Mouse (Mus musculus) ES-E14 (cell line): ENCODE measurements around the gene Ddx21. TPM values are rescaled to one million over a fixed set of nuclear protein-coding genes. Genes with fewer than 3 reads are reported as not detected.
"Not testable (repeated sequence)": the region's sequence is repeated elsewhere in the genome, so short reads cannot be mapped to it uniquely, and the experiment has no call there.

ENCODE experiments used
- DNase-seq: peaks from one replicate; pipeline ENCODE4 v3.0.0-alpha.2; 2013; ENCODE audit warnings: low read depth, low spot score
- H3K27ac ChIP-seq: 2 replicates; pipeline ENCODE4 v1.5.1; 2012; ENCODE audit warnings: low read depth, mild to moderate bottlenecking, low read length, moderate library complexity, mixed read lengths; ENCODE audit not compliant: poor library complexity, insufficient read depth, severe bottlenecking
- H3K36me3 ChIP-seq: 2 replicates; pipeline ENCODE4 v1.6.1; 2012; ENCODE audit warnings: mild to moderate bottlenecking, low read length, moderate library complexity, mixed read lengths; ENCODE audit not compliant: control insufficient read depth, poor library complexity, insufficient read depth, severe bottlenecking
- H3K4me1 ChIP-seq, 2 experiments: fragments of 150-350 bp in 1 of 2; sonication (generic) in 1 of 2; 2 replicates each; pipeline ENCODE4 v1.6.1; 2012; ENCODE audit warnings: low read length in 2 of 2, mild to moderate bottlenecking in 1 of 2, mixed read lengths in 1 of 2; ENCODE audit not compliant: control insufficient read depth in 2 of 2, insufficient read depth in 2 of 2, poor library complexity in 1 of 2
- H3K4me3 ChIP-seq, 2 experiments: fragments of 150-350 bp in 1 of 2; sonication (generic) in 1 of 2; 2 replicates each; pipeline ENCODE4 v1.5.1; 2012; ENCODE audit warnings: low read length in 2 of 2, low read depth in 1 of 2, mild to moderate bottlenecking in 1 of 2, mixed read lengths in 1 of 2; ENCODE audit not compliant: insufficient read depth in 1 of 2, poor library complexity in 1 of 2, severe bottlenecking in 1 of 2
- H3K9ac ChIP-seq: 2 replicates; pipeline ENCODE4 v1.6.1; 2012; ENCODE audit warnings: low read depth, mild to moderate bottlenecking, low read length, mixed read lengths; ENCODE audit not compliant: poor library complexity, insufficient read depth, severe bottlenecking
- H3K9me3 ChIP-seq: fragments of 150-350 bp; sonication (generic); 2 replicates; pipeline ENCODE4 v1.6.1; 2012; ENCODE audit warnings: low read depth, mild to moderate bottlenecking, low read length; ENCODE audit not compliant: control insufficient read depth, insufficient read depth
- CHD2 ChIP-seq: IDR thresholded peaks from 2 replicates; pipeline ENCODE4 v1.6.1; 2014; ENCODE audit warnings: mild to moderate bottlenecking, low read depth, low read length, inconsistent platforms
- HCFC1 ChIP-seq: IDR thresholded peaks from 2 replicates; pipeline ENCODE4 v1.6.1; 2012; ENCODE audit warnings: low read length, inconsistent platforms, borderline replicate concordance; ENCODE audit not compliant: insufficient read depth
- MAFK ChIP-seq: IDR thresholded peaks from 2 replicates; pipeline ENCODE4 v1.6.1; 2014; ENCODE audit warnings: mild to moderate bottlenecking, low read depth, low read length, inconsistent platforms; ENCODE audit not compliant: insufficient read depth
- ZC3H11A ChIP-seq: IDR thresholded peaks from 2 replicates; pipeline ENCODE4 v1.6.1; 2012; ENCODE audit warnings: low read depth, mild to moderate bottlenecking, inconsistent platforms, low read length, borderline replicate concordance
- ZNF384 ChIP-seq: IDR thresholded peaks from 2 replicates; pipeline ENCODE4 v1.6.1; 2012; ENCODE audit warnings: low read depth, low read length, inconsistent platforms
- in situ Hi-C, 2 experiments: fragments of 600-800 bp; cut with MboI; formaldehyde crosslinking; loops; one replicate each; pipeline ENCODE4 v1.15.1; 2025; ENCODE audit warnings: low sequenced_read_pairs in 2 of 2, inconsistent platforms in 1 of 2; ENCODE audit not compliant: unreplicated experiment in 2 of 2
- total RNA-seq: library from RNA; depleted of rRNA; stranded (reverse); fragments of 300-350 nt; gene quantifications from 2 replicates; pipeline ENCODE4 v1.2.3, GENCODE M21; 2012

The Ddx21 gene
- total RNA-seq, 1 experiment, result 185 TPM

DNA sequence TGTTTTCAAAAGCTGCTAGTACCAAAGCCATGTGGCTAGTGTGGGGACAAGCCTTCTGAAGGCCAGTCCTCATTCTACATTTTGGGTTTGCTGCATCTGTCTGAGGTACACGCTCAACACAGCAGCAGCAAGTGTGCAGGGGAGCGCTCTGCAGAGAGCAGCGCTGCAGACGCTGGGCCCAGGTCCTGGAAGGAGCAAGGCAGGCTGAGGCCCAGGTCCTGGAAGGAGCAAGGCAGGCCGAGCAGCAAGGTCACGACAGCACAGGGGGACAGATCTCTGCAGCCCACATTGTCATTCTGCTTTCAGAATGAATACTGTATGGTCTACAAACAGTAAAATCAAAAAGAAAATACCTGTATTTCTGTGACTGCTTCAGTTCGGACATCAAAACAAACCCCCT lies 19.4 kb downstream of the Ddx21 start:
- in situ Hi-C loops, result loop anchor here in 1 of 2 experiments (10.0 kb wide), 1 partner anchor 192 kb away; no protein-coding TSS in a partner anchor
- TF ChIP-seq ZNF384, result no peak
- no peak for TF ChIP-seq MAFK
- TF ChIP-seq CHD2, result no peak
- no peak for TF ChIP-seq HCFC1
- TF ChIP-seq ZC3H11A, result no peak
- H3K9ac ChIP-seq, result no peak overlapping the region
- peaks cover 54% of the 10 kb centered on the region for H3K36me3 ChIP-seq
- no peaks in the 10 kb centered on the region for H3K9me3 ChIP-seq
- DNase-seq, result no peak
- H3K27ac ChIP-seq, result no peak overlapping the region; the same call in 1 of the 2 replicates
- no peak overlapping the region for H3K4me3 ChIP-seq
- H3K4me1 ChIP-seq, result no peaks in the 10 kb centered on the region

DNA sequence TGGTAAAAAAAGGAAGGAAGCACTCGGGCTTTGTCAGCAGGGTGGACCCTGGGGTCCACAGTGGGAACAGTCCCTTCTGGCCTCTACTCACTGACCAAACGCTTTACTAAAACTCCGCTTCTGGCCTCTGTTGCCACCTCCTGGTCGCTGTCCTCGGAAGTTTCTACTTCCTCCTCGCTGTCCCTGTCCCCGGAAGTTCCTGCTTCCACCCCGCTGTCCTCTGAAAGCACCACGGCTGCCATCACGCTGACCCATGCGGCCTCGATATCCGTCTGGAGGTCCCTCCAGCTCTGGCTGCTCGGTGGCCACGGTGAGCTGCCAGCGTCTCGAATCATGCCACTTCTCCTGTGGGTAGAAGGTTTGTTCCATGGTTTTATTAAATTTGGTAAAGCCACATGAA lies 19.8 kb downstream of the Ddx21 start:
- Histone ChIP-seq H3K27ac (no peak overlapping the region), H3K9ac (no peak overlapping the region), H3K9me3 (no peaks in the 10 kb centered on the region), H3K4me3 (no peak overlapping the region), H3K4me1 (no peaks in the 10 kb centered on the region), H3K36me3 (peaks cover 51% of the 10 kb centered on the region)
- TF ChIP-seq ZC3H11A (no peak), MAFK (no peak), CHD2 (no peak), ZNF384 (no peak), HCFC1 (no peak)
- in situ Hi-C loops, result loop anchor here in 1 of 2 experiments (10.0 kb wide), 1 partner anchor 193 kb away; no protein-coding TSS in a partner anchor
- no peak for DNase-seq

DNA sequence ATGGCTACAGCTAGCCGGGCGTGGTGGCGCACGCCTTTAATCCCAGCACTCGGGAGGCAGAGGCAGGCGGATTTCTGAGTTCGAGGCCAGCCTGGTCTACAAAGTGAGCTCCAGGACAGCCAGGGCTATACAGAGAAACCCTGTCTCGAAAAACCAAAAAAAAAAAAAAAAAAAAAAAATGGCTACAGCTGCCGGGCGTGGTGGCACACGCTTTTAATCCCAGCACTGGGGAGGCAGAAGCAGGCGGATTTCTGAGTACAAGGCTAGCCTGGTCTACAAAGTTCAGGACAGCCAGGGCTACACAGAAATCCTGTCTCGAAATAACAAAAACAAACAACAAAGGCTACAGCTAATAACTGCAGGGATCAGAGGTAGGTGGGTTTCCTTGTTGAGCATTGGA lies 23.0 kb downstream of the Ddx21 start:
- in situ Hi-C loops, H3K9ac ChIP-seq, H3K4me1 ChIP-seq, H3K4me3 ChIP-seq, H3K9me3 ChIP-seq, DNase-seq, H3K27ac ChIP-seq: not testable (repeated sequence)
- peak; percentile 72 for TF ChIP-seq ZNF384
- H3K36me3 ChIP-seq, result peaks cover 31% of the 10 kb centered on the region

DNA sequence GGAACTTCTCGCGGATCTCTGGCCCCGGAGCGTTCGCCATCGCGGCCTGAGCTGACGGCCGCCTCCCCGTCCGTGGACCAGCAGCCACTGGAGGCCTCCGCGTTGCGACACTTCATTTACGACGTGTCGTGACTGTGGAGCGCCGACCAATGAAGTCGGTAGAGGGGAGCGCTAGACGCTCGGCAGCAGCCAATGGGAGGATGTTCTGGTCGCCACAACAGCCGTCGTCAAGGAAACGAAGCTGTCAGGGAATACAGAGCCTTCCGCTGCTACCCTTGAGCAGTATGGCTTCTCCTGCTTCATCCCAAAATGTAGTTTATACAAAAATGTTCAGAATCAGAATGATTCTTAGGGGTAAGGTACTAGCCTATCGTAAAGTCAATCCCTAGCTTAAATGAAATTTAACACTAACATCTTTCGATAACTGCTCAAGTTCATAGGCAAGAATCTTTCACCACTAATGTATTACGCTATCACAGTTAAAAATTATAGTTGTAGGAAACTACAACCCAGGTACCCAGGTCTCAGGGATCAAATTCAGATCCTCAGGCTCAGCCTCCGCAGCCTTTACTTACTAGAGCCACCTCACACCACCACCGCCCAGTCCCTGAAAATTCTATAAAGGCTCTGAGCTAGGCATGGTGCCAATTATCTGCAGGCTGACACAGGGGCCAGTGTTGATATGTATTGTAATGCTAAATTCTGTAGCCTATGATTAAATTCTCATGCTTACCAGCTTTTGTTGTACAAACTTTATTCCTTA lies 23.6 kb downstream of the Ddx21 start, which contains the start of gene Kif1bp:
Gene Kif1bp, minus strand, starts transcription at position 120 of the 763 bp plus-strand sequence.
- Histone ChIP-seq H3K4me1 (no peaks in the 10 kb centered on the region), H3K4me3 (peak within 1 kb of the TSS; percentile 73 to 82), H3K9ac (peak within 1 kb of the TSS; percentile 87), H3K9me3 (no peaks in the 10 kb centered on the region), H3K27ac (no peak within 1 kb of the TSS), H3K36me3 (peaks cover 30% of the 10 kb centered on the region)
- in situ Hi-C loops, result no loop called here
- DNase-seq, result peak; percentile 94
- TF ChIP-seq MAFK (no peak), HCFC1 (peak; percentile 71)

DNA sequence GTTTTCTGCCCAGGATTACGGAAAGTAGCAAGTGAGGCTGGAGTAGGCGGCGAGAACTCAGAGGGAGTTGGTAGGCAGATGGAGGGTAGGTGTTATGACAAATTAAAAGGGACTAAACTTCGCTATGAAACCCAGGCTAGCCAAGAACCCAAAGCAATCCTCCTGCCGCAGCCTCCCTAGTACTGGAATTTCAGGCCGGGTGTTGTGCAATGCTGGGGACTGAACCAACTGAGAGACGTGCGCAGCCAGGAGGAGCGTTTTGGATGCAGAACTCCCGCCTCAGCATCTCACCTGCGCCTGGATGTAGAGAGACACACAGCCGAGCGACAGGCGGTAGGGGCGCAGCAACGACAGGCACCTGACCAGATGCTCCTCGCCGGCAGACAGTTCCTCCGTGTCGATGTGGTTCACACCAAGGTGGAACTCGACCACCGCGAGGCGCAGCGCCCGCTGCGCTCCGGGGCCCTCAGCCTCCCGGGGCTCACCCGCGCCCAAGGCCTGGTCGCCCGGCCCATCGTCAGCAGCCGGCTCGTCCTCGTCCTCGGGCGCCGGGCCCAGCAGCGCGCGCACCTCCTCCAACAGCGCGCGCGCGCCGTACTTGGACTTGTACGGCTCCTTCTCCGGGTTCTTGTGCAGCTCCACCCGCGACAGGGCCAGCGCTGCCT lies 24.3 kb downstream of the Ddx21 start:
- Histone ChIP-seq H3K4me1 (no peaks in the 10 kb centered on the region), H3K4me3 (peak overlapping the region; percentile 73 to 82), H3K36me3 (peaks cover 23% of the 10 kb centered on the region), H3K9ac (peak overlapping the region; percentile 87), H3K9me3 (no peaks in the 10 kb centered on the region), H3K27ac (no peak overlapping the region)
- TF ChIP-seq ZC3H11A (no peak), ZNF384 (no peak), CHD2 (no peak), MAFK (no peak), HCFC1 (no peak)
- in situ Hi-C loops, result no loop called here
- DNase-seq, result no peak
